Mouse (Mus musculus): ENCODE data around the gene Prkar1a.

DNA sequence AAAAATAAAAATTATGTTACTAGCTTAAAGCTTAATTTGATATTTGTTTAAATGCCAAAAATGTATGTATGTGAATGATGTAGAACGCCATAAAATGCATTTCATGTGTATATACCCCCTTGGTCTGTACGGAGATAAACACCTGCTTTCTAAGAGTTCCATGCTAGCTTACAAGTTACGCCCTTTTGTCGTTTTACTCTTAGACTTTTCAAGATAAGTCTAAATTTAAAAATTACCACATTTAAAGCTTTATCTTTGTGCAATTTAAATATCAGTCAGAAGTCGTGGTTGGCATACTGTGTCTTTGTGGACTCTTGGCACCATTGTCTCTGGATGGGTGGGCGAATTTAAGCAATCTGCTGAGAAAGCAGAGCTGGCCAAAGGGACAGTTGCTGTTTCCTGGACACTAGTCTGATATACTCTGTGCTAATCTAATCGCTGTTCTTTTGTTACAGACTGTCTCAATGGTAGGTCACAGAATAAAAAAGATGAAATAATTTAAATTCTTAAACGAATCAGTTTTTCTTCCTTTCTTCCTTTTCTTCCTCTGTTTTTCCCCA lies 20.0 kb downstream of the Prkar1a start:
- TF ChIP-seq POLR2A (IDR thresholded peaks at IDR 0.05; ENCODE audit: insufficient read length, low read depth) = no peak
- no peak for TF ChIP-seq MAX (IDR thresholded peaks at IDR 0.05; ENCODE audit: low read depth)
- no peak for TF ChIP-seq SRF (IDR thresholded peaks at IDR 0.05; ENCODE audit: control insufficient read depth, insufficient read length, low read depth)
- TF ChIP-seq E2F4 (IDR thresholded peaks at IDR 0.05; ENCODE audit: insufficient read depth) = no peak
- TF ChIP-seq TCF12 (IDR thresholded peaks at IDR 0.05; ENCODE audit: insufficient read depth, poor library complexity, severe bottlenecking) = no peak
- TF ChIP-seq MYOG (IDR thresholded peaks at IDR 0.05; ENCODE audit: control insufficient read depth in 1 of 3, insufficient read depth in 1 of 3, insufficient read length in 2 of 3, low read depth in 2 of 3) = no peak
- no peak for TF ChIP-seq CEBPB (IDR thresholded peaks at IDR 0.05; ENCODE audit: insufficient read depth, poor library complexity, severe bottlenecking)
- TF ChIP-seq USF1 (IDR thresholded peaks at IDR 0.05; ENCODE audit: low read depth) = no peak
- no peak for TF ChIP-seq POLR2AphosphoS2 (IDR thresholded peaks at IDR 0.05; ENCODE audit: insufficient read length, low read depth)
